Mouse (Mus musculus) kidney, postnatal 36 days (tissue): ENCODE data around the gene Ypel5.

Experiments
- DNase-seq, 2 experiments: peaks; one replicate each; pipeline ENCODE4 v3.0.0; 2021 to 2022; ENCODE audit warnings: mixed read lengths in 2 of 2

Ypel5 gene

DNA sequence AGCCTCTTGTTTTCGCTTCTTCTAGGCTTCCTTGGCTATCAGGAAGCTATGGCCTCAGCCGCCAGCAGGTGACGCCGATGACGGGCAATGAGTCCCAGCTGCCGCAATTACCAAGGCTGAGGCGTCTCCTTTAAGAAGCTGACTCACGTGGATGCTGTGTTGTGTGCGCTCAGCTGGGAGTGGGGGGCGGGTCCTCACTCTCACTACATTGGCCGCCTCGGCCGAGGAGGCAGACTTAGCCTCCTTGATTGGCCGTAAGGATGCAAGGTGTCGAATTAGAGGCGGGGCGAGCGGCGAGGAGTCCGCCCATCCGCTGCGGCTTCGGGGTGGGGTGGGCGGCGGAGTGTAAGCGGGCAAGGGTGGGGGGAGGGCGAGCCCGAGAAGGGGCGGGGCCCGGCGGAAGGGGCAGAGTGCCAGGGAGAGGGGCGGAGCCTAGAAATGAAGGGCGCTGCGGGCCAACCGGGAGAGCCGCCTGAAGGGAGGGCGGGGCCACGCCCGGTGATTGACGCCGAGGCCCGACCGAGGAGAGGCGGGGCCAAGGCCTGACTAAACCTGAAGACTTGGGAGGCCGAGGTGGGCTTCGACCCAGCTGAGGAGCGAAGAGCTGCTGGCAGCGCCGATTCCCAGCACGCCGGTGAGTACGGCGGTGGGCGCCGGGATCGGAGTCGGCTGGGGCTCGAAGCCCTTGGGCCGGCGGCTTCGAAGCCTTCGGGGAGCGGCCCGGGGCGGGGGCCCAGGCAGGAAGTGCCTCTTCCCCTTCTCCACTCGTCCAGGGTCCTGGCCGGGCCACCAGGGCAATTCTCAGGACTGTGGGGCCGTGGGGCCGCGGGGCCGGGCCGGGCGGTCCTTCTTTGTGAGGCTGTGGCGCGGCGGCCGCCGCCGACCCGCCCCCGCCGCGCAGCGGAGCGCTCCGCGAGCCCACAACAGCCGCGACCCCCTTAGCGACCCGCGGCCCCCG lies at the start of gene Ypel5:
Ypel5 (plus strand) TSS at position 296 of the 958 bp plus-strand sequence.
- DNase-seq, result peak; percentile 98 to 99

DNA sequence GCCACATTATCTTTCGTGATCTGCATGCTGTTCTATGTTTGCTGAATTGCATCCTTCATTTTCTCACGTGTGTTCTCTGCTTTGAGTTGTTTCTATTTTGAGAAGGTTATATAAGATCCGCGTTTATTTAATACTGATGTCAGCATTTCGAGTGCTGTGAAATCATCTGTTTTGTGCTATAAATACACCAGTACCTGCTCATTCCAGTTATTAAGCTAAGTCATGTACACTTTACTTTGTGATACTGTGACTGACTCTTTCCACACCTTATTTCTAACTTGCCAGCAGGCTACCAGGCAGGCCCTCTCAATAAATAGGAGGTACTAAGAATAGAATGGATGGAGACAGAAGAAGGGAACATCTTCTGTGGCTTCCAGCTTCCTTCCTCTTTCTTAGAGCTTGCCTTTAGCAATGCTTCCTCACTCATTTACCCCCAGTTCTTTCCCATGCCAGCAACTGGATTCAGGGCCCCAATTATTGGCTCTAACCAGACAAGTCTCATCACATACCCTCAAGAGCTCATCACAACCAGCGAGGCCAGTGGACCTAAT lies 48.3 kb upstream of the Ypel5 start:
- no peak for DNase-seq

- no peak for DNase-seq
Measured at GRCm38 (mm10) chr17:72793278-72793677, 43.0 kb upstream of the Ypel5 start.

DNA sequence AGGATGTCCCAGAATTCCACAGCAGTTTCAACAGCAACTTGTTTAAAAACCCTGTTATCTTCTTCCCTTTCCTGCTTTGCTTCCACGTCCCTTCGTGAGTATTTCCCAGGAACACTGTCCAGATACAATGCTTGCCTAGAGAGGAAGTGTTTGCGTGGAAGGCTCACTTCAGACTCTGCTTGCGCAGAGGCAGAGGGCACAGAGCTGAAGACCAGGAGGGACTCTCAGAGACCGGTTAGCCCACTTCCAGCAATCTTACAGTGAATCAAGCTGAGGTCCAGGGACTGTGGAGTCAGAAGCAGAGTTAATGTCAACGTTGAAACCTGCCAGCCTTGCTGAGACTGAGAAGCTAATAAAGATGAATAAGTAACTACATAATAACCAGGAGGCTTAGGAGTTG lies 41.6 kb upstream of the Ypel5 start:
- no peak for DNase-seq

- DNase-seq, result no peak
Measured at GRCm38 (mm10) chr17:72795392-72796047, 40.7 kb upstream of the Ypel5 start.

DNA sequence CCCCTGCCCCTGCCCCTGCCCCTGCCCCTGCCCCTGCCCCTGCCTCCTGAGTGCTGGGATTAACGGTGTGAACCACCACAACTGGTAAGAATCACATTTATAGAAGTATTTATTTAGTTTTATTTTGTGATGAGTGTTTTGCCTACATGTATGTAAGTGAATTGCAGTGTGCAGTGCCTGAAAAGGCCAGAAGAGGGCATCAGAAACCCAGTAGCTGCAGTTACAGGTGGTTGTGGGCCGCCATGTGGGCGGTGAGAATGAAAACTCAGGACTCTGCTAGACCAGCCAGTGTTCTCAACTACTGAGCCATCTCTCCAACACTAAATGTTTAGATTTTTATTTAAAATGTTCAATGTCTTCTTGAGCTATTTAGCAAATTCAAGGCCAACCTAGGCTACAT lies 39.7 kb upstream of the Ypel5 start:
- peak in 1 of 2 experiments; percentile 9 for DNase-seq

DNA sequence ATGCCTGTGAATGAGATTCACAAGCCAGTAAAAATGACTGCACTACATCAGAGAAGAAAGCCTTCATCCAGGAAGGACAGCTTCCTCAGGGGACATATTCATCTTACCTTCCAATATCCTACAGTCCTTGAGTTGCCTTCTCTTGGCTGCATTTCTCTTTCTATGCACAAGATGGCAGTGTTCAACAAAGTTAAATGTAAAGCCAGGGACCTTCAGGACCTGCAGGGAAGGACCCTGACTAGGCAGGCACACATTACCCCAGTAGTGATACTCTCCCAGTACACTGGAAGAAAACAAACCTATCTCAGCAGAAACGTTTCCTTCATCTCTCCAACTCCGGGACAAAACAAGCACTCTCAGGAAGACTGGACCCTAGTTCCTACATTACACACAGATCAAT lies 38.4 kb upstream of the Ypel5 start:
- peak; percentile 42 to 56 for DNase-seq

GRCm38 (mm10) chr17:72809942-72810654 lies 26.2 kb upstream of the Ypel5 start:
- DNase-seq, result no peak

DNA sequence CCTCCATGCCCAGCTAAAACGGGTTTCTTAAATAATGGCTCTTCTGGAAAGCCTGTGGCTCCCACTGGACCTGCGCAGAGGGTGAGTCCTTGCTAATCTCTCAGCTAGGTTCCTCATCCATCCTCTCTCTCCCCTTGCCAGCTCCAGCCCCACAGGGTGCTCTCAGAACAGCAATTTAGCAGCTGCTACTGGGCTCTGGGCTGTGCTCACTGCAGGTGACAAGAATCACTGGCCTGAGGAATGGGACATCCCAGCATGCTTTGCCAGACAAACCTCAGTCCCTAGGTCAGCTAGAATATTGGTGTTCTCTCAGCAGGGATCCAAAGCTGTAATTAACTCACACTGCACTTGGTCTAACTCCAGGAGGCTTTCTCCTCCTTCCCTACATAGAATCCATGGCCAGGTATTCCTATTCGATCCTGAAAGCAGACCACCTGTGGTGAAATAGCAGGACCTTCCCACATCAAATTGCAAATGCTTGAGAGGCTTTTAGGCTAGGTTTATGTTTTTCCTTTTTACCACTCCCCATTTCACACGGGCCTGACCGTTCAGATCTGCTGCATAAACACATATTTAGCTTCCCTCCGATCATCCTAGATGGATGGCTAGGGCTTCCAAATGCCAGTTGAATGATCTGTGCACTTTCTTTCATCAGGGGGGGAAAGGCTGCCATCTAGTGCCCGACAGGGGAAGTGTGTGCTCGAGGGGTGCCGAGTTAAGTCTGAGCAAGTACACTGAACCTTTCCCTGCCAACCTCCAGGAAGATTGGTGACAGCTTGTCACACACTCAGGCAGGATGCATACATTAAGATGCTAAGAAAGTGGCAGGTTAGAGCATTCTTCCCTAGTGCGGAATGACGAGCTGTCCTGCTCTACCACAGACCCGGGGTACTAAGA lies 22.6 kb upstream of the Ypel5 start:
- DNase-seq, result peak; percentile 36 to 68

GRCm38 (mm10) chr17:72817574-72817973 lies 18.7 kb upstream of the Ypel5 start:
- no peak for DNase-seq

GRCm38 (mm10) chr17:72819714-72820113 lies 16.5 kb upstream of the Ypel5 start:
- no peak for DNase-seq

- DNase-seq, result no peak
Measured at GRCm38 (mm10) chr17:72820425-72820824, 15.8 kb upstream of the Ypel5 start.

GRCm38 (mm10) chr17:72821923-72822322 lies 14.3 kb upstream of the Ypel5 start:
- no peak for DNase-seq

DNA sequence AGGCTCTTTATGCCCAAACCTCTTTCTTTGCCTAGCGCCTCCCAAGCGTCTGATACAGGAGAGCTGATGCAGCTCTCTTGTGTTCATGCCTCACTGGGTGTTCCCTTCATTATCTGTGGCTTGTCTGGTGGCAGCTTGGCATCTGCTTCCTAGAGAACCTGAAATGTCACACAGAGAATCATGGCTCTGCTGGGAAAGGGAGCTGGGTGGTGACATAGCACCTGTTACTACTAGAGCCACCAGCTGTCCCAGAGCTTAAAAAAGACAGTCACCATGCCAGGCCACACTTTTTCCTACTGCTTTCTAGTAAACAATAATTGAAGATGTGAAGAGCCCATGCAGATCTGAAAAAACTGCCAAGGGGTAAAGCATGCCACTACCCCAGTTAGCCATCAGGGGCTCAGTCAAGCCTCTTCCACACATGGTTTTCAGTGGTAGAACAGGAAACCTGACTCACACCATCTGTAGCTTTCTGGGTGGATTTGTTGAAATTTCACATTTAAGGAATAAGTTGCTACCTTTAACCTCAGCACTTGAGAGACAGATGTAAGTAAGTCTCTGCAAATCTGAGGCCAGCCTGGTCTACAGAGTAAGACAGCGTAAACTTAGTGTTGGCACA lies 9.2 kb upstream of the Ypel5 start:
- no peak for DNase-seq

DNA sequence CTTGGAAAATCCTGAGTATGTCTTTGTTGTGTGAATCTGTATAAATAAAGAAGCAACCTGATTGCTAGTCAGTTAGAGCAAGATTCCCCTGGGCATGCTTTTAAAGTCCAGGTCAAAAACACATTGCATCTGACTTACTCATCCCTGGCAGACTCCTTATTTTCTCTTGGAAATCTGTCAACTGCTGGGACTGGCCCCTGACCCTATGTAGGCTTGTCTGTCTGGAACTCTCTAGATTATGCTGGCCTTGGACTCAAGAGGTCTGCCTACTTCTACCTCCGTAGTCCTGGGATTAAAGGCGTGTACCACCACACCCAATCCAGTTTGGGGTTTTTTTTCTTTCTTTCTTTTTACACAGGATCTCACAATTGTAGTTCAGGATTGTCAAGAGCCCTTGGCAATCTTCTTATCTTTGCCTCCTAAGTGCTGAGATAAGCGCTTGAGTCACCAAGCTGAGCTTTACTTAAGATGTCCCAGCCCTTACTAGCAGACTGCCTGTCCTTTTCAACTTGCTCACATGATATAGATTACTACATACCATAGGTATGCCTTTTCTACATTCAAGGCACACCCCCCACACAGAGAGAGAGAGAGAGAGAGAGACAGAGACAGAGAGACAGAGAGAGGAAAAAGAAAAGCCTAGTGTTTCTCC lies 8.1 kb upstream of the Ypel5 start:
- peak; percentile 28 to 62 for DNase-seq

- no peak for DNase-seq
Measured at GRCm38 (mm10) chr17:72828687-72829086, 7.6 kb upstream of the Ypel5 start.

DNA sequence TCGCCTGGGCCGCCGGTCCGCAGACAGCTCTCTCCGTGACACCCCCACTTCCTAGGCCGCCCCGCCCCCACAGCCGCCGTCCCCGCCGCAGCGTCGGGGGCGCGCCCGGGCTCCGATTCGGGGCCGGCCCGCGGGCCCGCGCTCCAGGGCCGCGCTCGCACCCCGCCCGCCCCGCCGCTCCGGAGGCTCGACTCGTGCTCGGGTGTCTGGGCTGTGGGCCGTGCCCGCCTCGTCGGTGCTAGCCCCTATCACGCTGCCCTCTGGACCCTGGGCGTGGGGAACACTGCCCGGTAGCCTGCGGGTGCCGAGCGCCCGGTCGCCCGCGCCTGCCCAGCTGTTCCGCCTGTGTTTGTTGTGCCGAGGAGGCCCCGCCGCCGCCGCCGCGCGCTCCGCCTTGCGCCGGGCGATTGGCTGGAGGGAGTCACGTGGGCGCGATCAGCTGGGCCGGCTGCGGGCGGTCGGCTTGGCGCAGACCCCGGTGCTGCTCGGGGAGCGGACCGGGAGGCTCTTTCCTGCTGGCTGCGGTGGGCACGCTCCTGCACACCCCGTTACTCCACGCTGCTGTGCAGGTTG lies 973 bp downstream of the Ypel5 start:
- peak; percentile 94 to 97 for DNase-seq

DNA sequence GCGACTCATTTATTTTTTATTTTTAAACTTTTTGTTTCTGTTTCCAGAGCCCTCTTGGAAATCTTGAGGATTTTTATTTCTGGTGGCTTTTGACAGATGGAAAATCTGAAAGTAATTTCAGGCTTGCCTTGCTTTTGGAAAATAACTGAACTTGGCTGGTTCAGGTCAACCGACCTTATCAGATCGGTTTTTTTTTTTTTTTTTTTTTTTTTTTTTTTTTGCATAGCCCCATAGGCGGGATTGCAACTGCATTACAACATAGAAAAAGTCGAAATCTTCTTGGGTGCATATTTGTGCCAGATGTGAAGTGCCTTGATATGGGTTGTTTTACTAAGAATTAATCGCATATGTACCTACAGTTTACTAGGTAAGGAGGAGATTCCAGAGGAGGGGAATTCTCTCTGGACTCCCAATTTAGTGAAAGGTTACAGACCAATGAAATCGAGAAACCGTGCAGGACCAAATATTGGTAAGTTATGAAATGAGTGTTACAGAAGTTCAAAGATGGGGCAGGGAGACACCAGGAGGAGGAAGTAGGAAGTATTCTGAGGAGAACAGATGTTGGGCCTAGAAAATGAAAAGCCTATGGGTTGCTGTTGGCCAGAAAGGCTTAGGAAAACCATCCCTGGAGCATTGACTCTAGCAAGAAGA lies 1.7 kb downstream of the Ypel5 start:
- DNase-seq, result no peak

GRCm38 (mm10) chr17:72839000-72839399 lies 2.7 kb downstream of the Ypel5 start:
- no peak for DNase-seq

DNA sequence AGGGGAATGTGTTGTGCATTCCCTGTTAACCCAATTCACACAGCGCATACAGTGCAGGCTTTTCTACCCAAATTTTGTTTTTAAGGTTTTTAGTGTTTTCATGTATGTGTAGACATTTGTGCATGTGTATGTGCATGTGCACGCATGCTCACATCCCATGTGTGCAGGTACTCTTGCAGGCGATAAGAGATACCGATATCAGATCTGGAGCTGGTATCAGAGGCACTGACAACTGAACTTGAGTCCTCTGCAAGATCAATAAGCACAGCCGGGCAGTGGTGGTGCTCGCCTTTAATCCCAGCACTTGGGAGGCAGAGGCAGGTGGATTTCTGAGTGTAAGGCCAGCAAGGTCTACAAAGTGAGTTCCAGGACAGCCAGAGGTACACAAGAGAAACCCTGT lies 8.1 kb downstream of the Ypel5 start:
- DNase-seq, result no peak
